Mouse (Mus musculus) CD4-positive naive resting alpha-beta T cell, adult 57 days (primary cell): ENCODE data around the gene Trpv4. TPM values are rescaled to one million over a fixed set of nuclear protein-coding genes. Genes with fewer than 3 reads are reported as not detected.

ENCODE experiments used
- total RNA-seq: library from RNA; stranded (reverse); gene quantifications from one replicate; pipeline ENCODE4 v1.2.4, GENCODE M21; 2023

The Trpv4 gene
- total RNA-seq = 1.6 TPM

GRCm38 (mm10) chr5:114658255-114658654, at the start of gene Trpv4:
Gene Trpv4, minus strand, starts transcription at chr5:114658421.

GRCm38 (mm10) chr5:114707265-114708068, 49.2 kb upstream of the Trpv4 start, which contains the start of gene Tchp:
Gene Tchp, plus strand, starts transcription at chr5:114707760.

GRCm38 (mm10) chr5:114690633-114691567, 32.7 kb upstream of the Trpv4 start, which contains the start of gene Gltp:
Gene Gltp, minus strand, starts transcription at chr5:114690984.

Other genes with a start within 250 kb of the Trpv4 start
- 8.6 TPM for gene Mmab, start 214.4 kb downstream of the Trpv4 start, total RNA-seq
- 21.2 TPM for gene Mvk, start 214.2 kb downstream of the Trpv4 start, total RNA-seq
- 10.4 TPM for gene Fam222a, start 90.4 kb downstream of the Trpv4 start, total RNA-seq
- gene Gltp, start 32.6 kb upstream of the Trpv4 start, total RNA-seq = 126 TPM
- 21.8 TPM for gene Tchp, start 49.3 kb upstream of the Trpv4 start, total RNA-seq
- gene Ankrd13a, start 116.3 kb upstream of the Trpv4 start, total RNA-seq = 161 TPM
- gene Git2, start 117.1 kb upstream of the Trpv4 start, total RNA-seq = 175 TPM
- 50.6 TPM for gene 1500011B03Rik, start 165.0 kb upstream of the Trpv4 start, total RNA-seq
- not detected for gene 4930519G04Rik, start 195.2 kb upstream of the Trpv4 start, total RNA-seq
- gene Gm9936, start 200.3 kb upstream of the Trpv4 start, total RNA-seq = not detected
- 10.5 TPM for gene Oasl2, start 238.5 kb upstream of the Trpv4 start, total RNA-seq